Mouse (Mus musculus) lung, postnatal 4 days (tissue): ENCODE measurements around the gene Il9r.

Experiments
- DNase-seq, 2 experiments: peaks; one replicate each; pipeline ENCODE4 v3.0.0; 2021

Gene Il9r

GRCm38 (mm10) chr11:32198256-32198955, 1.7 kb downstream of the Il9r start:
- peak in 1 of 2 experiments; percentile 15 for DNase-seq

- DNase-seq, result no peak
These were observed 2.3 kb downstream of the Il9r start for GRCm38 (mm10) chr11:32197766-32198165.

- no peak for DNase-seq
These were observed 3.4 kb downstream of the Il9r start for GRCm38 (mm10) chr11:32196727-32197126.

- DNase-seq, result no peak
These were observed 4.1 kb downstream of the Il9r start for GRCm38 (mm10) chr11:32195867-32196540.

- DNase-seq, result no peak
These were observed 5.5 kb downstream of the Il9r start for GRCm38 (mm10) chr11:32194626-32195025.

- DNase-seq, result no peak
These were observed 6.0 kb downstream of the Il9r start for GRCm38 (mm10) chr11:32194086-32194485.

- DNase-seq, result no peak
These were observed 6.9 kb downstream of the Il9r start for GRCm38 (mm10) chr11:32193156-32193555.

- DNase-seq, result no peak
These were observed 9.4 kb downstream of the Il9r start for GRCm38 (mm10) chr11:32190603-32191110.

GRCm38 (mm10) chr11:32190119-32190518, 10.0 kb downstream of the Il9r start:
- no peak for DNase-seq

- DNase-seq, result no peak
These were observed 10.6 kb downstream of the Il9r start for GRCm38 (mm10) chr11:32189434-32189833.

GRCm38 (mm10) chr11:32188881-32189280, 11.2 kb downstream of the Il9r start:
- no peak for DNase-seq

- no peak for DNase-seq
These were observed 12.8 kb downstream of the Il9r start for GRCm38 (mm10) chr11:32187256-32187655.

GRCm38 (mm10) chr11:32186031-32186430, 14.0 kb downstream of the Il9r start:
- no peak for DNase-seq

- no peak for DNase-seq
These were observed 15.6 kb downstream of the Il9r start for GRCm38 (mm10) chr11:32184469-32184868.

GRCm38 (mm10) chr11:32181973-32182868, 17.9 kb downstream of the Il9r start:
- peak; percentile 57 to 85 for DNase-seq

GRCm38 (mm10) chr11:32181246-32181645, 18.8 kb downstream of the Il9r start:
- no peak for DNase-seq

GRCm38 (mm10) chr11:32178506-32178905, 21.6 kb downstream of the Il9r start:
- no peak for DNase-seq

- DNase-seq, result no peak
These were observed 33.4 kb downstream of the Il9r start for GRCm38 (mm10) chr11:32166683-32167082.

GRCm38 (mm10) chr11:32161922-32162804, 37.9 kb downstream of the Il9r start:
- DNase-seq, result peak; percentile 77 to 85

GRCm38 (mm10) chr11:32161500-32161899, 38.6 kb downstream of the Il9r start:
- DNase-seq, result no peak

GRCm38 (mm10) chr11:32160341-32160740, 39.7 kb downstream of the Il9r start:
- DNase-seq, result no peak

- DNase-seq, result no peak
These were observed 40.9 kb downstream of the Il9r start for GRCm38 (mm10) chr11:32159176-32159575.
